Mouse (Mus musculus) frontal cortex, postnatal 36 days (tissue): ENCODE results near the gene Tox4.

Source experiments
- DNase-seq, 2 experiments: peaks; one replicate each; pipeline ENCODE4 v3.0.0; 2022; ENCODE audit warnings: low spot score in 2 of 2

Gene Tox4

DNA sequence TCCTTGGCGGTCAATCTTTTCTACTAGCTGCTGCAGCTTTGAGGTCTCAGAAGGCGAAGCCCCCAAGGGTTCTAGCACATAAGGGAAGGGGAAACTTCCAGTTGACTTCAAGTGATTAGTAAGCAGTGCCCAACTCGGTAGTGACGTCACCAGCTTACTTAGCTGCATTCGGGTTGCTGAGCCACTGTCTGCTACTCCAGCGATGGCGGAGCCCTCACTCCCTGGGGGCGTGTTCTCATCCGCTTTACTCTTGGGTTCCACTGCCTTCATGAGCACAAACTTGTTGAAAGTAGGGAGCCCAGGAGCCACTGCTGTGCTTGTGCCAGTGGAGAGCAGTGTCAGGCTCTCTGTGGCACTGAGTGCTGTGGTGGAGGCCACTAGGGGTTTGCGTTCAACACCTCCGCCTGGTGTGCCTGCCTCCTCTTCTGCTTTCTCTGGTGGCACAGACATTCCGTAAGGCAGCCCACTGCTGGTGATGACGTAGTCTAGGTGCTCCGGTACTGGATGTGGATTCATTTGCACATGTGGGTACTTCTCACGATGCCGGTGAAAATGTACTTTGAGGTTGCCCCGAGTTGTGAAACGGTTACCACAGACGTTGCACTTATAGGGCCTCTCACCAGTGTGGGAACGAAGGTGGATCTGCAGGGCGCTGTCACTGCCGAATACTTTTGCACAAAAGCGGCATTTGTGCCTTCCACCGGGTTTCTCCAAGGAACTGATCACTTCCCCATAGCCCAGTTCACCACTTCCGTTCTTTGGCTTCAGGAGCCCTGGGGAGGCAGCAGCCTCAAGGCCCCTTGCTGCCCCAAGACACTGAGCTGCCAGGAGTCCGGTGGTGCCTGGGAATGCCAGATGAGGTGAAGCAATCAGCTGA lies 35.2 kb downstream of the Tox4 start:
- DNase-seq: no peak

GRCm38 (mm10) chr14:52314808-52315150 lies 35.8 kb downstream of the Tox4 start:
- no peak for DNase-seq

DNA sequence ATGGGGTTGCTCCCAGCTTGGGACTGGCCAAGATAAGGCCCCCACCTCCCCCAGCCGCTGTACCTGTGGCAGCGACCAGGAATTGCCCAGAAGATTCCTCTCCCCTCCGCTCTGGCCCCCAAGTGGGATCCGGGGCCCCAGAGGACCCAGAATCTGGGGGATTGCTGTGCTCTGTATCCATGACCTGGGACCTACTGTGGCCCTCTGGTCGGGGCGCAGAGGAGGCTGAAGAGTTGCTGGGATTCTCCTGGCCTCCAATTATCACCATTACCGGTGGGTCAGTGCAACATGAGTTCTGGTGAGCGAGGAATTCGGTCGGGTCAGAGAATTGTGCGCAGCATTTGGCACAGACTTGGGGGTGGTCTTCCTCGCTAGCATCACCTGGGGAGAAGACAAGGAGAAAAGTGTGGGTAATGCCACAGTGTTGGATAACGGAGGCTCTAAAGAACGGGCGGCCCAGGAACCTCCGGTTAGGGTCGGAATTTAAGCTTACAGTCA lies 36.4 kb downstream of the Tox4 start:
- no peak for DNase-seq

GRCm38 (mm10) chr14:52315792-52316440 lies 37.0 kb downstream of the Tox4 start:
- DNase-seq: peak; percentile 63 to 77

GRCm38 (mm10) chr14:52316441-52317225 lies 37.7 kb downstream of the Tox4 start:
- no peak for DNase-seq

GRCm38 (mm10) chr14:52319361-52319760 lies 40.4 kb downstream of the Tox4 start:
- DNase-seq: no peak

GRCm38 (mm10) chr14:52325890-52326289 lies 46.9 kb downstream of the Tox4 start:
- no peak for DNase-seq

DNA sequence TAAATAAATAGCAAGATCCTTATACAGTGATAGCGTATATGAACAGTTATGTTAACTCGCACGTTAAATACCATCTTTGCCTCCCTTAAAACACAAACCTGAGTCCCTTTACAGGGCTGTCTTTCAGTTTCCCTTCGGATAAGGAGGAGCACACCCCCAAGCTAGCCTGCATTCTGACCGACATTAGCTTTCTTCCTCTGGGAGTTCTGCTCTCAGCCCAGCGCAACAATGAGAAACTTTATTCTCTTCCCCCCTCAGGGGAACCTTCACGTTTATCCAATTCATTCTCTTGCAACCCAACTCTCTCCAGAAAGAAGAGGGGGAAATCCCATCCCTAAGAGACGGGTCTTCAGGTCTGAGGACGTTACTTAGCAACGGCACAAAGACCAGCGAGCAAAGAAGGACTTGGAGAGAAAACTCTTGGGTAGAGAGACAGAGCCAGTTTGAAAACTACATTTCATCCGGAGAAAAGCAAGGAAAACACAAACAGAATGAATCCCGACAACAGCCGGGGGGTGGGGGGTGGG lies 48.5 kb downstream of the Tox4 start:
- no peak for DNase-seq

DNA sequence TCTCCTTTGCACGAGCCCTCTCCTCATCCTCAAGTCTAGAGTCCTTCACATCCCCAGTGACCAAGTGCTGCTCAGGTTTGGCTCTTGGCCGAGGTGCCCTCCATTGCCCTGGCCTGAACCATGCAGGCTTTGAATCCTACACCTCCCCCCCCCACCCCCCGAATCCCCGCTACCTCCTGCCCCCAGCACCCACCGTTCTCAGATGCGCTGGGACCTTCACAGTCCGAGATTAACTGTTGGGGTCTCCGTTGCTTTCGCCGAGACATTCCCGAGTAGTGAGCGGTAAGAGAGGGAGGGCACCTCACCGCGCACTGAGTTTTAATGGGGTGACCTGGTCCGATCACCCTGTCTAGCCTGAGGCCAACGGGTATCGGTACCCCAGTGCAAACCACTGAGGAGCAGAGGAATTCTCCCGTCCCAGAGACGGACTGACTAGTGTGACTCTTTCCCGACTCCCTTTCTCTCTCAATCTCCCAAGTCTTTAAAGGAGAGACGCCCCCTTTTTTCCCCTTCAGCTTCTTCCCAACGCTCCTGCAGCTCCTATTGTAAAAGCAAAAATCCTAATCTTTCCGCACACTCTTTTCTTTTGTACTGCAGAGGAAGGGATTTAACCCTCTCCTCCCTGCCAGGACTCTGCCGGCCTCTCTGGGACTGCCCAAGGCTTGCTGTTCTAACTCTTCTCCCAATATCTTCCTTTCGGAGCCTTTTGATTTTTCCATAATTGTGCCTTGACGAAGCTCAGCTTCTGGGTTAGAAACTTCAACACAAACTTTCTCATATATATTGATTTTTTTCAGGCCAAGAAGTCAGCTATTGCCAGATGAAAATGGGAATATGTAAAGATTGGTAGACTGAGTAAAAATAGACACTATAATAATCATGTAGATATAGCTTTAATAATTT lies 49.2 kb downstream of the Tox4 start, which contains the start of gene Sall2:
TSS of gene Sall2 (minus strand) at position 853 of the 903 bp plus-strand sequence.
- no peak for DNase-seq

GRCm38 (mm10) chr14:52331069-52331750 lies 52.3 kb downstream of the Tox4 start:
- no peak for DNase-seq

GRCm38 (mm10) chr14:52332171-52332570 lies 53.2 kb downstream of the Tox4 start:
- DNase-seq: no peak

DNA sequence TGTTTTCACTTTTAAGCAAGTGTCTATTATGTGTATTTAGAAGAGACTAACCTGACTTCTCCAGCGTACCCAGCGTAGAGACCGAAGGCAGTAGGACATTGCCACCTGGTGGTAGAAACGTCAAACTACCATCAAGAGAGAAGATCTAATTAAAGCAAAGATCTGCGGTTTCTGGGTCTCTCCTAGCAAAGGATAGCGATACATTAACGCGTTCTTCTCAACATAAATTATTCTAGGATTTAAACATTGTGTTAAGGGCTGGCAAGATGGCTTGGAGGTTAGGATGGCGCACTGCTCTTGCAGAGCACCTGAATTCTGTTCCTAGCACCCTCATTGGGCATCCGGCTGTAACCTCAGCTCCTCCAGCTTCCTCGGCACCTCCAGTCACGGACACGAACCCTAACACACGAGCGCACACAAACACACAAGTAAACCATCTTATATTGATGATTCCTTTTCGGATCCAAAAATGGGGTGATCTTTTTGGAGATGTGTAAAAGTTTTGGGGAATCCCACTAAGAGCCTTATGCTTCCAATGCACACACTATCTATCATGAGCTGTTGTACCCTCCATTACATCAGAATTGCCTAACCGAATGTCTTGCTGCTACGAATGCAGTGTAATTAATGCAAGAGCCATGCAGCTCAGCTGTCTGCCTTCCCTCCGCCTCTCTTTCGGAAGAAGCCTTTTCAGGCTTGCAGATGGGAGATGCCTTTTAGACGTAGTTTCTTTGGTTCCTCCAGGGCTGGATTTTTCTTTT lies 60.0 kb downstream of the Tox4 start:
- DNase-seq: peak; percentile 58 to 84

- DNase-seq: no peak
These were observed 60.5 kb downstream of the Tox4 start for GRCm38 (mm10) chr14:52339512-52339852.
